Mouse (Mus musculus): ENCODE results near the gene Plp1.

Plp1 gene

DNA sequence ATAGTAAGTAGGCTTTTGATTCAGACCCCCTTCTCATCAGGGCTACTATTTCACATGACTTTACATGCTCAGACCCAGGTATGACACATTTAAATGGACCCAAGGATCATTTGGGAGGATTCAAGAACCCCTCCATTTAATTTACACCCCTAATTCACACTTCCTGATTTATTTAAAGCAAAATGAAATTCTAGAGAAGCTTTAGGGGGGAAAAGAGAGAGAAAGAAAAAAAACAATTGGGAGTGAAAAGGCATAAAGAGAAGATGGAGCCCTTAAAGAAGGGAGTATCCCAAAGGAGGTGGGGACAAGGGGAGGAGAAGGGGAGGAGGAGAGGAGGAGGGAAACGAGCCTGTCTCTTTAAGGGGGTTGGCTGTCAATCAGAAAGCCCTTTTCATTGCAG lies at the start of gene Plp1:
Gene Plp1, plus strand, starts transcription at position 301 of the 400 bp plus-strand sequence.
- DNase-seq (ENCODE audit: low spot score), result no peak

DNA sequence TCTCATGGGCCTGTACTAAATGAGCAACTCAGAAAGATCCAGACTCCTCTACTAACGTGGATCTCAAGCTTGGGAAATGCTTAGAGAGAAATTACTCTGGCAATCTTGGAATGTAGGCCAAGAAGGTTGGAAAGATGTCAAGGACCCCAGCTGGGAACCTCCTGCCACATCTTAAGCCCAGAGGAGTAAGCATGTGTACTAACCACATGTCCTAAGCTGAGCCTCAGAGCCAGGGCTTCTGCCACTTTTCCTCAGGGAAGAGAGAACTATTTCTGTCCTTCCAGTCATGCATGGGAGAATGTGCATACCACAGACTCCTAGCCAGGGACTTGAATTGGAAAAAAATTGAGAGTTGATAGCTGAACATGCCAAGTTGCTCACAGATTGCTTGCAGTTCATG lies 49.4 kb upstream of the Plp1 start:
- DNase-seq (ENCODE audit: low spot score), result no peak

- DNase-seq (ENCODE audit: low spot score), result peak; percentile 8
Observed at GRCm38 (mm10) chrX:136778046-136778445, 44.4 kb upstream of the Plp1 start.

DNA sequence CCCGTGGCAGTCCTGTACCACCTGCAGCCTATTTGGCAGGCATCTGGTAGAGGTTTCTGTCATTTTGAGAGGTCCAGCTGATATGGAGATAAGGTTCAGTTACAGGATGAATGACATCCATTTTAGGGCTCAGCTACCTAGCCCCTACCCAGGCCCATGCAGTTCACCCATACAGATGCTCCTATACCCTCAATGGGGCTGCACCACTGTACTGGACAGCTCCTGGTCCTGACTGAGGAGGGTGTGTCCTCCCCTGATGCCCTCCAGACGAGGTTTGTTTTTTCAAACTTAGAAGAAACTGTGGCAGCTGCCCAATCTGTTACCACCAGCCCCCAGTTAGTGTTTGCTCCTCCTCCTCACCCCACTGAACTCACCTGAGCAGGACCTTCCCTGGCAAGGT lies 43.2 kb upstream of the Plp1 start:
- DNase-seq (ENCODE audit: low spot score), result no peak

- DNase-seq (ENCODE audit: low spot score), result no peak
Observed at GRCm38 (mm10) chrX:136780041-136780440, 42.4 kb upstream of the Plp1 start, which contains the start of gene Glra4. Glra4 (minus strand) TSS chrX:136780141.

- DNase-seq (ENCODE audit: low spot score), result no peak
Observed at GRCm38 (mm10) chrX:136789446-136789845, 33.0 kb upstream of the Plp1 start.

DNA sequence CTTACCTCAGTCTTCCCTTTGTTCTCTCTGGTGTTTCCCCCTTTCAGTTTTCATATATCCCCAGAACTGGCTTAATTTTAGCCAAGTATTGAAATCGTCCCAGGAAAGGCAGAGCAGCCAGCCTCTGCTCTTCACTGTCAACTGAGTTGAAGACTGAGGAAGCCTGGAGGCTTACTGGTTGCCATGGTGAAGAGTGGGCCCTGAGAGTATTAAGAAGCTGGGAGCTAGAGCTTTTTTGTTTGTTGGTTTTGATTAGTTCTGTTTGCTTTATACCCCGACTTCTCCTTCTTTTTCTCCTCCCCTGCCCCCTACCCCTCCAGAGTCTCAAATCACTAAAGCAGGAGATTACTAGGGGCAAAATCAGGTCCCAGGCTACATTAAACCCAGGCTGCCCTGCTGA lies 25.2 kb upstream of the Plp1 start:
- DNase-seq (ENCODE audit: low spot score), result no peak

DNA sequence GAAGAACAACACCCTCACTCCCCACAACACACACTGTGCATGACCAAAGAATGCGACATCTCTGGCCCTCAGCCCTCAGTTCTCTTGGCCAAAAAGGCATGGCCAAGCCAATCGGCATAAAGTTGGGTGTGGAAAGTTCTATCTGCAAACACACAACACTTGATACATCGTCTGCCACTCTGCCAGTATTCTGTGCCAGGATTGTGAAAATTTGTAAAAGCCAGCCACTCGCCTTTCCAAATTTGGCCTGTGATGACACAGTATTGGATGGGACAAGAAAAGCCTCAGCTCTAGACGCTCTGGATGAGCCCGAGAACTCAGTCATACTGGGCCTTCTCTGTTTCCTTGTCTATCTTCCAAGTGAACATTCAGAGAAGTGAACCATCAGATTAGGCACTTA lies 2.7 kb upstream of the Plp1 start:
- no peak for DNase-seq (ENCODE audit: low spot score)

DNA sequence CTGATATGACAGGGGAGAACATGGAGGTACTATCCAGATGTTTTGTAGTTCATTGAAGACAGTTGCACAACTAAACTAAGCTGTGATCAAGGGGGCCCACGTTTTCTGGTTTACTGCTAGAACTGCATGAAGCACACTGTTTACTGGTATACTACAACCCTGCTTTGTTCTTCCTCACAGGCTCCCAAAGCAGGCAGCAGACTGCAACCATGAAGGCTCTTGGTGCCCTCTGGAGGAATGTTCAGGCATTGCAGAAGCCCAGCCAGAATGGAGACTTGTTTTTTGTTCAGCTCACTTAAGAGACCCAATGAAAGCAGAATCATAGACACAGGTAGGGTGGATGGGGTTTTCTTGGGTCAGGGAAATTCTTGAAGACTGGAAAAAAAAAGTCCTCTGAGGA lies 2.2 kb upstream of the Plp1 start:
- DNase-seq (ENCODE audit: low spot score), result peak; percentile 45

DNA sequence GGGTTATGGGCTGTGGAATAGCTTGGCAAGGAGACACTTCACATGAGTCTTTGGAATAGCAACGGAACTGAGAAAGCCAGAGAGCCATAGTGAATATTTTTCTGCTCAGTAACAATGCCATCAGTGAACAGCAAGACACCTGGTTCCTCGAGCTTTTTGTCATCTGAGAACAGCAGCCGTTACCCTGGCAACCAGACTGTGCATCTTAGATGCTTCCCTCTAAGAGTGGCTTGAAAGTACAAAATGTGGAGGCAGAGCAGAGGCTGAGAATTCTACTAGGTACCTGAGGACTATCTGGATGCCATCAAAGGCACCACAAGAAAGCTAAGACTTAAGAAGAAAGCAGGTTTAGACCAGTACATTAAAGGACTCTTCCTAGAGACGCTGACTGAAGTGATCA lies 2.5 kb downstream of the Plp1 start:
- DNase-seq (ENCODE audit: low spot score), result no peak

DNA sequence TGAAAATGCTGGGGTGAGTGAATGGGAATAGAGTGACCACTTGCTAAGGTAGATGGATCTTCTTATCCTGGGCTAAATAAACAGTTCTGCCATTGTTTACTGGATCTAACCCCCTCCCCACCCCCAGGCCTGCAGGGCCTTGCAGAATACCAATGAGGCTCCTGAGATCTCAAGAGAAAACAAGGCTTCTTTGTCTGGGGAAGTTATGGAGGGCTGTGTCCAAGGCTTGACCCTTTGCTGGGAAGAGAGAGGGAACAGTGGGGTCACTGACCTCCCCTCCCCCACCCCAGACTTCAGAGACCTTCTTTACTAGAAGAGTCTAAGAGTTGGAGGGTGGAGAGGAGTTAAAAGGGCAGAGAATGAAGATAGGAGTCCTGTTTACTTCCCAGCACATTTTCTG lies 6.1 kb downstream of the Plp1 start:
- DNase-seq (ENCODE audit: low spot score), result no peak

DNA sequence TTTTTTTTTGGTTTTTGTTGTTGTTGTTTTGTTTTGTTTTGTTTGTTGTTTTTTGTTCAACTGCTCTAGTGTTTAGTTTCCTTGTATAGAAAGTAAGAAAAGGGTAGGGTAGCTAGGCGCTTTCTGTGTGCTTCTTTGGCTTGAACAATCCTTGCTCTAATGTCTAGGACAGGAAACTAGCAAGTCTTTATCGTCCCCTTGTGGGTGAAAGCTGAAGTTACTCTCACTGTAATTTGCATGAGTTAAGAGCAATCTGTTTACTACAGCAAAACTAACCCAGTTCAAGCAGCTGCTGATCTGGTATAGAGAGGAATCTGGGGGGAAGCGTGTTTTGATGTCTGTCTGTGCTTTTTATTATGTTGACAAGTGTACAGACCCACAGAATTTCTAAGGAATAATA lies 27.8 kb downstream of the Plp1 start:
- DNase-seq (ENCODE audit: low spot score), result no peak

DNA sequence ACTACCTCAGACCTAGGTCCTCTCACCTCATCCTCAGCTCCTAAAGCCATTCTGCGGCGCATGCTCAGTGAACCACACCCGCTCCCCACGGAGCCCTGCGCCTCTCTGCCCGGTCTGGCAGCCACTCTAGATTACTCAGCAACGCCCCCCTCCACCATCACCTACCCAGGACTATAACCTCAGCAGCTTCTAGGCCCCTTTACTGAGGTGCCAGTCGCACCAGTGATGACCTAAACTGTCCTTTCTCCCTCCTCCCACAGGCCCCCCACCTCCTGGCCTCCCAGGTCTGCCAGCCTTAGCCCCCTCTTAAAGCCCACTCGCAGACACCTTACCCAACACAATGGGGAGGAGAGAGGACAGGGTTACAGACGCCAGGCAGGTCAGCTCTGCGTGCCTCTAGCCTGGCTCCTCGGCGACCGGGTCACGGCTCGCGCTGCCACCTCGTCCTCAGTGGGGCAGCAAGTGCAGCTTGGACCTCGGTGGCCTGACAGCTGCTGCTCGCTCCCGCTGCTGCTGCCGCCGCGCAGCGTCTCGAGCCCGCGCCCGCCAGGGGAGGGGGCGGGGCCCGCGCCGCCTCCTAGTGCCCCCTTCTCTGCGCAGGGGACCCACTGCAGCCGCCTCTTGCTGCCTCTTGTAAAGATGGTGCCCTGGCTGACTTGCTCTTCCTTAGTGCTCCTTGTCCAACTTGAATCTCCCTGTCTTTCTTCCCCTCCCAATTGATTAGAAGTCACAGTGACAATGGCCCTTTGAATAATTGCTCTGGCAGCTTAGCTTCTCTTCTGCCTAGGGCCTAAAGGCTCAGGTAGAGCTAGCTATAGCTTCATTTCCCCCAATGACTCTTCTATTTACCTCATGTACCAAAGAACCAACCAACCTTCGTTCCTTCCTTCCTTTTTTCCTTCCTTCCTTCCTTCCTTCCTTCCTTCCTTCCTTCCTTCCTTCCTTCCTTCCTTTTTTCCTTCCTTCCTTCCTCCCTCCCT lies 45.9 kb downstream of the Plp1 start, which contains the start of gene Rab9b:
Gene Rab9b, minus strand, starts transcription at position 695 of the 980 bp plus-strand sequence.
- DNase-seq (ENCODE audit: low spot score), result peak; percentile 42
